Mouse (Mus musculus): ENCODE measurements around the gene Itih4. TPM values are rescaled to one million over a fixed set of nuclear protein-coding genes. Genes with fewer than 3 reads are reported as not detected.

Itih4 gene
- total RNA-seq (2021) = under 1 TPM; 0.11 to 0.13 TPM
- long read RNA-seq, experiment 1 = 0 reads
- long read RNA-seq, experiment 2 = 0 reads

- DNase-seq = no peak
- Histone ChIP-seq H3K4me3 (no peak within 1 kb of the TSS), H3K27ac (0 out of 2 replicates have a peak within 1 kb of the TSS, but pooled peaks have one; percentile 68)
- TF ChIP-seq CTCF (IDR thresholded peaks at IDR 0.05) = no peak
- intact Hi-C loops (cut with DNase I) = no loop called here
Observed at GRCm38 (mm10) chr14:30886204-30886603, at the start of gene Itih4. Gene Itih4, plus strand, starts transcription at chr14:30886476.

- TF ChIP-seq CTCF (IDR thresholded peaks at IDR 0.05) = no peak
- Histone ChIP-seq H3K27ac (no peak overlapping the region), H3K4me3 (no peak overlapping the region)
- intact Hi-C loops (cut with DNase I) = no loop called here
- no peak for DNase-seq
Observed at GRCm38 (mm10) chr14:30837416-30837996, 48.8 kb upstream of the Itih4 start.

GRCm38 (mm10) chr14:30843701-30844100 lies 42.6 kb upstream of the Itih4 start:
- H3K4me3 ChIP-seq = no peak overlapping the region
- H3K27ac ChIP-seq = no peak overlapping the region
- intact Hi-C loops (cut with DNase I) = no loop called here
- peak; percentile 31 for DNase-seq
- no peak for TF ChIP-seq CTCF (IDR thresholded peaks at IDR 0.05)

- DNase-seq = no peak
- Histone ChIP-seq H3K27ac (no peak overlapping the region), H3K4me3 (no peak overlapping the region)
- no peak for TF ChIP-seq CTCF (IDR thresholded peaks at IDR 0.05)
- intact Hi-C loops (cut with DNase I) = no loop called here
Observed at GRCm38 (mm10) chr14:30850504-30850903, 35.8 kb upstream of the Itih4 start.

- intact Hi-C loops (cut with DNase I) = no loop called here
- peak; percentile 40 for DNase-seq
- TF ChIP-seq CTCF (IDR thresholded peaks at IDR 0.05) = no peak
- H3K4me3 ChIP-seq = no peak overlapping the region
- H3K27ac ChIP-seq = peak overlapping the region; percentile 43; the same call in 1 of the 2 replicates
Observed at GRCm38 (mm10) chr14:30852325-30852724, 34.0 kb upstream of the Itih4 start.

GRCm38 (mm10) chr14:30855316-30855715 lies 31.0 kb upstream of the Itih4 start:
- peak; percentile 87 for DNase-seq
- TF ChIP-seq CTCF (IDR thresholded peaks at IDR 0.05) = no peak
- Histone ChIP-seq H3K27ac (peak overlapping the region; percentile 59), H3K4me3 (no peak overlapping the region)
- intact Hi-C loops (cut with DNase I) = loop anchor here (2.0 kb wide), 1 partner anchor 27 kb away; no protein-coding TSS in a partner anchor

GRCm38 (mm10) chr14:30856885-30857507 lies 29.3 kb upstream of the Itih4 start:
- H3K4me3 ChIP-seq = no peak overlapping the region
- no peak for DNase-seq
- 0 out of 2 replicates have a peak overlapping the region, but pooled peaks have one; percentile 12 for H3K27ac ChIP-seq
- intact Hi-C loops (cut with DNase I) = no loop called here
- no peak for TF ChIP-seq CTCF (IDR thresholded peaks at IDR 0.05)

GRCm38 (mm10) chr14:30857990-30858389 lies 28.3 kb upstream of the Itih4 start:
- peak; percentile 53 for TF ChIP-seq CTCF (IDR thresholded peaks at IDR 0.05)
- H3K4me3 ChIP-seq = no peak overlapping the region
- no peak overlapping the region for H3K27ac ChIP-seq
- peak; percentile 50 for DNase-seq
- intact Hi-C loops (cut with DNase I) = no loop called here

GRCm38 (mm10) chr14:30861421-30862125 lies 24.7 kb upstream of the Itih4 start:
- no peak for TF ChIP-seq CTCF (IDR thresholded peaks at IDR 0.05)
- intact Hi-C loops (cut with DNase I) = no loop called here

GRCm38 (mm10) chr14:30862368-30862767 lies 23.9 kb upstream of the Itih4 start:
- H3K4me3 ChIP-seq = no peak overlapping the region
- intact Hi-C loops (cut with DNase I) = no loop called here
- no peak for DNase-seq
- no peak for TF ChIP-seq CTCF (IDR thresholded peaks at IDR 0.05)
- no peak overlapping the region for H3K27ac ChIP-seq

More at GRCm38 (mm10) chr14:30861421-30862125, 24.7 kb upstream of the Itih4 start:
- Histone ChIP-seq H3K4me3 (no peak overlapping the region), H3K27ac (no peak overlapping the region)
- no peak for DNase-seq

- intact Hi-C loops (cut with DNase I) = loop anchor here (2.0 to 5.0 kb wide), 3 partner anchors 38 to 273 kb away; partner anchors contain the start of gene Tmem110
- Histone ChIP-seq H3K4me3 (no peak overlapping the region), H3K27ac (no peak overlapping the region; the same call in 1 of the 2 replicates)
- peak; percentile 29 for DNase-seq
- peak; percentile 74 for TF ChIP-seq CTCF (IDR thresholded peaks at IDR 0.05)
Observed at GRCm38 (mm10) chr14:30865311-30865710, 21.0 kb upstream of the Itih4 start.

GRCm38 (mm10) chr14:30867042-30867441 lies 19.2 kb upstream of the Itih4 start:
- Histone ChIP-seq H3K4me3 (no peak overlapping the region), H3K27ac (peak overlapping the region; percentile 95)
- peak; percentile 94 for TF ChIP-seq CTCF (IDR thresholded peaks at IDR 0.05)
- intact Hi-C loops (cut with DNase I) = loop anchor here (1.0 to 5.0 kb wide), 4 partner anchors 13 to 275 kb away; partner anchors contain the start of gene Tmem110
- peak; percentile 91 for DNase-seq

GRCm38 (mm10) chr14:30868826-30869225 lies 17.4 kb upstream of the Itih4 start:
- Histone ChIP-seq H3K27ac (peak overlapping the region; percentile 95), H3K4me3 (no peak overlapping the region; the same call in 1 of the 2 replicates)
- intact Hi-C loops (cut with DNase I) = loop anchor here (5.0 kb wide), 2 partner anchors 42 to 277 kb away; partner anchors contain the start of gene Tmem110
- no peak for DNase-seq
- TF ChIP-seq CTCF (IDR thresholded peaks at IDR 0.05) = no peak

Data from gastrocnemius, adult 2 months (tissue).